Mouse (Mus musculus) small intestine, adult 2 months (tissue): ENCODE results near the gene Trak1. TPM values are rescaled to one million over a fixed set of nuclear protein-coding genes. Genes with fewer than 3 reads are reported as not detected.
A peak's percentile ranks its signal among the peaks of the same experiment; 100 is the strongest.

Source experiments
- H3K27ac ChIP-seq: fragments of 200-500 bp; 2 replicates; pipeline ENCODE4 v1.5.1; 2012; ENCODE audit warnings: low read depth, low read length, control low read depth, inconsistent platforms; ENCODE audit not compliant: insufficient read depth
- H3K27me3 ChIP-seq: fragments of 200-500 bp; 2 replicates; pipeline ENCODE4 v1.6.1; 2012; ENCODE audit warnings: mild to moderate bottlenecking, moderate library complexity, low read length, inconsistent platforms; ENCODE audit not compliant: control insufficient read depth, insufficient read depth
- H3K36me3 ChIP-seq: fragments of 200-500 bp; 2 replicates; pipeline ENCODE4 v1.6.1; 2012; ENCODE audit warnings: mild to moderate bottlenecking, low read length, control low read depth, inconsistent platforms; ENCODE audit not compliant: control insufficient read depth, insufficient read depth
- H3K4me1 ChIP-seq: fragments of 200-500 bp; 2 replicates; pipeline ENCODE4 v1.6.1; 2012; ENCODE audit warnings: low read length, inconsistent platforms, mixed read lengths; ENCODE audit not compliant: control insufficient read depth, insufficient read depth, insufficient read length
- H3K4me3 ChIP-seq: fragments of 200-500 bp; 2 replicates; pipeline ENCODE4 v1.5.1; 2012; ENCODE audit warnings: low read depth, mild to moderate bottlenecking, control low read depth, inconsistent platforms, low read length, moderate library complexity
- CTCF ChIP-seq: fragments of 200-500 bp; IDR thresholded peaks from 2 replicates; pipeline ENCODE4 v1.5.1; 2012; ENCODE audit warnings: low read depth, mild to moderate bottlenecking, control low read depth, inconsistent platforms, low read length, moderate library complexity, mixed read lengths; ENCODE audit not compliant: insufficient replicate concordance, insufficient read length; ENCODE audit errors: extremely low read depth
- POLR2A ChIP-seq: fragments of 200-500 bp; IDR thresholded peaks from 2 replicates; pipeline ENCODE4 v1.6.1; 2012; ENCODE audit warnings: low read depth, mild to moderate bottlenecking, control low read depth, inconsistent platforms, low read length, moderate library complexity
- WGBS: fragments of 180-500 bp; shearing (Covaris S2); methylation state at CpG from one replicate; pipeline ENCODE4 v1.1.7; 2018; 5-methylcytosine and 5-hydroxymethylcytosine counted together
- polyA plus RNA-seq: library from polyadenylated mRNA; depleted of rRNA; stranded (reverse); fragments of >200 nt; gene quantifications from 2 replicates; pipeline ENCODE4 v1.2.3, GENCODE M21; 2012

The Trak1 gene
- polyA plus RNA-seq, 1 experiment, result 99.8 TPM

DNA sequence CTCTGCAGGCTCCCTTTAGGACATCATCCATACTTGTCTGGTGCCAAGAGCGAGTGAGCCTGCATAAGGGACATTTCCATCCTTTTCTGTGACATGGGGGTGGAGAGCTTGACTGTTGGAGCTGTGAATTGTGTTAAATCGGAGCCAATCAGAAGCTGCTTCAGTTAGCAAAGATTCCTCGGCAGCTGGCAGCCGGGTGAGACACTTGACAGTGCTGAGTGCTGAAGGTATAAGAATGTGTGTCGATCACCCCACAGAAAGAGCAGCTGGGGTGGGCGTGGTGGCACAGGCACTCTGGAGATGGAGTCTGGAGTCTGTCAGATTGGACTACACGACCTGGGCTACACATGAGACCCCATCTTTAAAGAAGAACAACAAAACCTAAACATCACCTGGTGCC is 13.2 kb downstream of the Trak1 start:
- H3K27ac ChIP-seq, result no peak overlapping the region
- H3K27me3 ChIP-seq, result no peaks in the 10 kb centered on the region
- peaks cover 6% of the 10 kb centered on the region; the same call in 1 of the 2 replicates for H3K36me3 ChIP-seq
- no peak overlapping the region for H3K4me3 ChIP-seq
- peaks cover 31% of the 10 kb centered on the region; the same call in 1 of the 2 replicates for H3K4me1 ChIP-seq
- no peak for TF ChIP-seq POLR2A
- 66% methylated on average over 7 of the region's 7 CpGs for WGBS

- H3K27me3 ChIP-seq, result no peaks in the 10 kb centered on the region
- 27% methylated on average over 6 of the region's 6 CpGs for WGBS
- H3K4me1 ChIP-seq, result peaks cover 39% of the 10 kb centered on the region
- peak overlapping the region; percentile 74 for H3K27ac ChIP-seq
- no peak overlapping the region for H3K4me3 ChIP-seq
- TF ChIP-seq POLR2A (no peak), CTCF (no peak)
- peaks cover 3% of the 10 kb centered on the region; the same call in 1 of the 2 replicates for H3K36me3 ChIP-seq
Observed at GRCm38 (mm10) chr9:121311846-121312236, 14.5 kb downstream of the Trak1 start.

- 34% methylated on average over 10 of the region's 10 CpGs for WGBS
- peaks cover 43% of the 10 kb centered on the region for H3K4me1 ChIP-seq
- no peaks in the 10 kb centered on the region for H3K27me3 ChIP-seq
- no peaks in the 10 kb centered on the region for H3K36me3 ChIP-seq
- H3K4me3 ChIP-seq, result no peak overlapping the region
- TF ChIP-seq CTCF, result no peak
- TF ChIP-seq POLR2A, result no peak
- H3K27ac ChIP-seq, result peak overlapping the region; percentile 74
Observed at GRCm38 (mm10) chr9:121312237-121312891, 15.1 kb downstream of the Trak1 start.

DNA sequence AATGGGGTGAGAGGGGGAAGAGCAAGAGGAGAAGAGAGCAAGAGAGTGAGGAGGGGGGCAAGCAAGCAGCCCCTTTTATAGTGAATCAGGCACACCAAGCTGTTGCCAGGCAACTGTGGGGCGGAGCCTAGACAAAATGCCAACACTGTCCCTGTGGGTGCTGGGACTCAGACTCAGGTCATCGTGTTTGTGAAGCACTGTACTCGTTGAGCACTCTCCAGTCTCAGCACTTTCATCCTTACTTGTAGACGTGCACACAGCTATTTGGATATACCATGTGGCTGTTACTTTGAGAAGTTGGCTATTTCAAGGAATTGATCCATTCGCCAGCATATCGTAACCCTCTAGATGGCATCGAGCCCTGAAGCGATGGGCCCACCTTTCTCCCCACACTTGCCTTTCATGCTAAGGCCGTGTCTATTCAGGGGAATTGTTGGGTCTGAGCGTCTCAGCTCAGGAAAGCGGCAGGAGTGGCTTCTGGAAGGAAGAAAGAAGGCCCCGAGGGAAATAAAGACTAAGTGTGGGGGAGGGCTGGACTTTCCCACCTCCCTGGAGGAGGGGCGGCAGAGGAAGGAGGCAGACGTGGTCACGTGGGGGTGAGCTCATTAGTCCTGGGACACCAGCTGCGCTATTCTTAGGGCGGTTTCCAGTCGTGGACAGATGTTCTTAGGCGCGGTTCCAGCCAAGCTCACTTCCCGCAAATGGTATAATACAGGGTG is 16.5 kb downstream of the Trak1 start:
- Histone ChIP-seq H3K27ac (peak overlapping the region; percentile 100), H3K4me1 (peaks cover 50% of the 10 kb centered on the region), H3K27me3 (no peaks in the 10 kb centered on the region), H3K36me3 (peaks cover 1% of the 10 kb centered on the region; the same call in 1 of the 2 replicates), H3K4me3 (peak overlapping the region; percentile 43)
- WGBS, result 4% methylated on average over 21 of the region's 21 CpGs
- TF ChIP-seq POLR2A (peak; percentile 34; the same call in 1 of the 2 replicates), CTCF (no peak)

GRCm38 (mm10) chr9:121314541-121315152 is 17.3 kb downstream of the Trak1 start:
- under 1% methylated on average over 14 of the region's 14 CpGs for WGBS
- Histone ChIP-seq H3K4me1 (peaks cover 50% of the 10 kb centered on the region), H3K36me3 (peaks cover 1% of the 10 kb centered on the region; the same call in 1 of the 2 replicates), H3K4me3 (peak overlapping the region; percentile 59), H3K27me3 (no peaks in the 10 kb centered on the region), H3K27ac (peak overlapping the region; percentile 100)
- TF ChIP-seq CTCF (peak; percentile 15; the same call in 1 of the 2 replicates), POLR2A (peak; percentile 49; the same call in 1 of the 2 replicates)

GRCm38 (mm10) chr9:121315901-121316595 is 18.7 kb downstream of the Trak1 start:
- Histone ChIP-seq H3K4me3 (no peak overlapping the region), H3K27ac (peak overlapping the region; percentile 100), H3K4me1 (peaks cover 52% of the 10 kb centered on the region), H3K36me3 (peaks cover 1% of the 10 kb centered on the region; the same call in 1 of the 2 replicates), H3K27me3 (no peaks in the 10 kb centered on the region)
- no peak for TF ChIP-seq CTCF
- no peak for TF ChIP-seq POLR2A
- 78% methylated on average over 4 of the region's 4 CpGs for WGBS
